Mouse (Mus musculus): ENCODE data around the gene Cdh13.

GRCm38 (mm10) chr8:118587981-118588380 is 304.4 kb downstream of the Cdh13 start:
- TF ChIP-seq POLR2A (IDR thresholded peaks at IDR 0.05; ENCODE audit: insufficient read depth, low read depth, low read length): peak; percentile 28; the same call in 1 of the 2 replicates
- TF ChIP-seq CTCF (IDR thresholded peaks at IDR 0.05): no peak

Data from heart, adult 2 months (tissue).